Mouse (Mus musculus) CH12.LX (cell line): Measurements from ENCODE around the gene Adamts18. TPM values are rescaled to one million over a fixed set of nuclear protein-coding genes. Genes with fewer than 3 reads are reported as not detected.

ENCODE experiments used
- DNase-seq: peaks from one replicate; pipeline ENCODE4 v3.0.0-alpha.2; 2013; ENCODE audit errors: extremely low read depth
- H3K27ac ChIP-seq: 2 replicates; pipeline ENCODE4 v1.5.1; 2012; ENCODE audit warnings: low read depth, mild to moderate bottlenecking, control low read depth, moderate library complexity; ENCODE audit not compliant: insufficient read depth
- H3K27me3 ChIP-seq: replicated peaks from 2 replicates; pipeline ENCODE3; 2012; ENCODE audit warnings: inconsistent platforms
- H3K36me3 ChIP-seq, 2 experiments: replicated peaks in 1 of 2; 2 replicates each; pipeline versions ENCODE3 to v1.6.1; 2012; ENCODE audit warnings: inconsistent platforms in 1 of 2, low read length in 1 of 2, mild to moderate bottlenecking in 1 of 2, mixed read lengths in 1 of 2, moderate library complexity in 1 of 2; ENCODE audit not compliant: control insufficient read depth in 1 of 2, insufficient read depth in 1 of 2
- H3K4me1 ChIP-seq, 2 experiments: 2 replicates each; pipeline ENCODE4 v1.6.1; 2012; ENCODE audit warnings: inconsistent platforms in 1 of 2, moderate library complexity in 1 of 2; ENCODE audit not compliant: insufficient read depth in 2 of 2, control insufficient read depth in 1 of 2
- H3K4me2 ChIP-seq: 2 replicates; pipeline ENCODE4 v1.6.1; 2012; ENCODE audit warnings: low read depth, mild to moderate bottlenecking, control low read depth; ENCODE audit not compliant: poor library complexity, insufficient read depth, severe bottlenecking
- H3K4me3 ChIP-seq, 3 experiments: fragments of 150-350 bp in 1 of 3; sonication (generic) in 1 of 3; replicated peaks in 1 of 3; 2 replicates each; pipeline versions ENCODE3 to v1.5.1; 2011 to 2012; ENCODE audit warnings: low read depth in 2 of 3, low read length in 2 of 3, mild to moderate bottlenecking in 2 of 3, moderate library complexity in 2 of 3, control low read depth in 1 of 3, improper control_type of control experiment in 1 of 3, inconsistent platforms in 1 of 3, mixed read lengths in 1 of 3; ENCODE audit not compliant: poor library complexity in 1 of 3
- H3K79me2 ChIP-seq: replicated peaks from 2 replicates; pipeline ENCODE4 v1.6.1; 2012; ENCODE audit warnings: mild to moderate bottlenecking, moderate library complexity; ENCODE audit not compliant: control insufficient read depth, poor library complexity, insufficient read depth, severe bottlenecking; ENCODE audit errors: extremely low read depth
- H3K9ac ChIP-seq: 2 replicates; pipeline ENCODE4 v1.6.1; 2012; ENCODE audit warnings: low read depth, mild to moderate bottlenecking, control low read depth, moderate library complexity; ENCODE audit not compliant: insufficient read depth
- H3K9me3 ChIP-seq: replicated peaks from 2 replicates; pipeline ENCODE3; 2012; ENCODE audit warnings: low read length, inconsistent platforms, mixed read lengths
- BHLHE40 ChIP-seq: IDR thresholded peaks from 2 replicates; pipeline ENCODE4 v1.6.1; 2011; ENCODE audit warnings: mild to moderate bottlenecking, low read depth, low read length, improper control_type of control experiment
- CHD2 ChIP-seq: IDR thresholded peaks from 2 replicates; pipeline ENCODE4 v1.6.1; 2011; ENCODE audit warnings: low read length, improper control_type of control experiment
- ETS1 ChIP-seq: conservative IDR thresholded peaks from 2 replicates; pipeline ENCODE4 v1.6.1; 2012; ENCODE audit warnings: low read depth, mild to moderate bottlenecking, inconsistent platforms, low read length, improper control_type of control experiment, moderate library complexity
- GABPA ChIP-seq: IDR thresholded peaks from 2 replicates; pipeline ENCODE4 v1.6.1; 2012; ENCODE audit warnings: low read depth, low read length, improper control_type of control experiment, inconsistent platforms; ENCODE audit not compliant: insufficient replicate concordance
- HCFC1 ChIP-seq: IDR thresholded peaks from 2 replicates; pipeline ENCODE4 v1.6.1; 2012; ENCODE audit warnings: low read depth, mild to moderate bottlenecking, inconsistent platforms, low read length, improper control_type of control experiment
- JUND ChIP-seq: conservative IDR thresholded peaks from 2 replicates; pipeline ENCODE4 v1.6.1; 2011; ENCODE audit warnings: low read depth, low read length, improper control_type of control experiment
- KAT2A ChIP-seq: IDR thresholded peaks from 2 replicates; pipeline ENCODE4 v1.6.1; 2012; ENCODE audit warnings: low read length, improper control_type of control experiment, inconsistent platforms; ENCODE audit not compliant: insufficient replicate concordance
- MAFK ChIP-seq: IDR thresholded peaks from 2 replicates; pipeline ENCODE4 v1.6.1; 2011; ENCODE audit warnings: low read length, improper control_type of control experiment; ENCODE audit not compliant: insufficient replicate concordance
- MAZ ChIP-seq: IDR thresholded peaks from 2 replicates; pipeline ENCODE4 v1.6.1; 2012; ENCODE audit warnings: low read depth, mild to moderate bottlenecking, inconsistent platforms, low read length, improper control_type of control experiment, moderate library complexity
- MEF2A ChIP-seq: IDR thresholded peaks from 2 replicates; pipeline ENCODE4 v1.6.1; 2014; ENCODE audit warnings: low read depth, mild to moderate bottlenecking, inconsistent platforms, low read length, improper control_type of control experiment, borderline replicate concordance
- NELFE ChIP-seq: IDR thresholded peaks from 2 replicates; pipeline ENCODE4 v1.6.1; 2011; ENCODE audit warnings: low read depth, low read length, improper control_type of control experiment
- POLR2A ChIP-seq: IDR thresholded peaks from 2 replicates; pipeline ENCODE4 v1.6.1; 2011; ENCODE audit warnings: low read depth, mild to moderate bottlenecking, improper control_type of control experiment, low read length
- POLR2AphosphoS2 ChIP-seq: IDR thresholded peaks from 2 replicates; pipeline ENCODE4 v1.6.1; 2011; ENCODE audit warnings: low read depth, low read length, improper control_type of control experiment
- RAD21 ChIP-seq: IDR thresholded peaks from 2 replicates; pipeline ENCODE4 v1.6.1; 2011; ENCODE audit warnings: low read depth, mild to moderate bottlenecking, low read length, improper control_type of control experiment, moderate library complexity
- RCOR1 ChIP-seq: conservative IDR thresholded peaks from 2 replicates; pipeline ENCODE4 v1.6.1; 2012; ENCODE audit warnings: low read depth, mild to moderate bottlenecking, inconsistent platforms, low read length, improper control_type of control experiment
- SMC3 ChIP-seq: IDR thresholded peaks from 2 replicates; pipeline ENCODE4 v1.6.1; 2011; ENCODE audit warnings: low read depth, low read length, improper control_type of control experiment
- TBP ChIP-seq: conservative IDR thresholded peaks from 2 replicates; pipeline ENCODE4 v1.6.1; 2011; ENCODE audit warnings: low read depth, low read length, improper control_type of control experiment
- TCF12 ChIP-seq: IDR thresholded peaks from 2 replicates; pipeline ENCODE4 v1.6.1; 2014; ENCODE audit warnings: low read depth, mild to moderate bottlenecking, inconsistent platforms, low read length, improper control_type of control experiment
- UBTF ChIP-seq: IDR thresholded peaks from 2 replicates; pipeline ENCODE4 v1.6.1; 2012; ENCODE audit warnings: low read depth, mild to moderate bottlenecking, inconsistent platforms, low read length, improper control_type of control experiment, moderate library complexity
- USF1 ChIP-seq: IDR thresholded peaks from 2 replicates; pipeline ENCODE4 v1.6.1; 2014; ENCODE audit warnings: low read depth, mild to moderate bottlenecking, inconsistent platforms, low read length, improper control_type of control experiment
- USF2 ChIP-seq: conservative IDR thresholded peaks from 2 replicates; pipeline ENCODE4 v1.6.1; 2011; ENCODE audit warnings: low read depth, low read length, improper control_type of control experiment
- ZC3H11A ChIP-seq: IDR thresholded peaks from 2 replicates; pipeline ENCODE4 v1.6.1; 2012; ENCODE audit warnings: low read depth, mild to moderate bottlenecking, inconsistent platforms, low read length, improper control_type of control experiment
- ZMIZ1 ChIP-seq: IDR thresholded peaks from 2 replicates; pipeline ENCODE4 v1.6.1; 2012; ENCODE audit warnings: low read depth, mild to moderate bottlenecking, inconsistent platforms, low read length, improper control_type of control experiment
- dilution Hi-C: fragments of 300-500 bp; cut with MboI; formaldehyde crosslinking; loops from 2 replicates; pipeline ENCODE4 v1.14.3; 2020; ENCODE audit warnings: low sequenced_read_pairs; ENCODE audit not compliant: extremely low pct_unique_long_range_greater_than_20kb, extremely low pct_ligation_motif_present
- in situ Hi-C: fragments of 300-500 bp; cut with MboI; formaldehyde crosslinking; loops from 3 replicates; pipeline ENCODE4 v1.14.3; 2019; ENCODE audit warnings: low sequenced_read_pairs, low pct_ligation_motif_present, low pct_unique_long_range_greater_than_20kb, mixed read lengths
- polyA plus RNA-seq: library from polyadenylated mRNA; unstranded; fragments of >175 nt; gene quantifications from 2 replicates; pipeline ENCODE4 v1.2.1, GENCODE M21; 2012; ENCODE audit warnings: low read depth; ENCODE audit not compliant: insufficient read length
- total RNA-seq, 2 experiments: library from RNA; depleted of rRNA; stranded (reverse); fragments of 300-350 nt in 1 of 2; fragments of >200 nt in 1 of 2; gene quantifications; 2 replicates each; pipeline ENCODE4 v1.2.3; 2012 to 2014

Adamts18 gene
- total and polyA plus RNA-seq, 3 experiments, result not detected

DNA sequence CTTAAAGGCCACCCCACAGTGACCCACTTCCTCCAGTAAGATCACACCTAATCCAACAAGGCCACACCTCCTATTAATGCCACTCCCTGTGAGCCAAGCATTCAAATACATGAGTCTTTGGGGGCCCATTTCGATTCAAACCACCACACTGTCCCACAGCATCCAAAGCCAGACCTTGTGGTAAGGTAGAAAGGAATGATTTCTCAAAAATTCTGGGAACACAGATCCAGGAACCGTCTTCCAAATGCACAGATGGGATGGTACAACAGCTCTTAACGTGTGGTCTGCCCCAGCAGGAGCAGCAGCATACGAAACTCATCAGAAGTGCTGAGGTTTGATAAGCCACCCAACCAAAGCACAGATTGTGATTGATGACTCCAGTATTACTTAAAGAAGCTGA is 18.0 kb upstream of the Adamts18 start:
- H3K36me3 ChIP-seq, result no peaks in the 10 kb centered on the region
- no peak overlapping the region for H3K9ac ChIP-seq
- H3K4me2 ChIP-seq, result no peak overlapping the region
- TF ChIP-seq GABPA (no peak), ZMIZ1 (no peak), ETS1 (no peak), ZC3H11A (no peak), BHLHE40 (no peak), NELFE (no peak), TCF12 (no peak), MAZ (no peak), CHD2 (no peak)
- H3K27ac ChIP-seq, result no peak overlapping the region
- no peaks in the 10 kb centered on the region for H3K4me1 ChIP-seq
- H3K4me3 ChIP-seq, result no peak overlapping the region
- H3K79me2 ChIP-seq, result no peaks in the 10 kb centered on the region
- no peak for DNase-seq
- no peaks in the 10 kb centered on the region for H3K27me3 ChIP-seq
- dilution Hi-C loops (no loop called here), in situ Hi-C loops (no loop called here)
- H3K9me3 ChIP-seq, result peaks cover 67% of the 10 kb centered on the region

GRCm38 (mm10) chr8:113865326-113866093 is 17.0 kb upstream of the Adamts18 start:
- in situ Hi-C loops, result no loop called here
- H3K9me3 ChIP-seq, result peaks cover 75% of the 10 kb centered on the region
- no peaks in the 10 kb centered on the region for H3K4me1 ChIP-seq
- H3K27ac ChIP-seq, result no peak overlapping the region
- TF ChIP-seq MEF2A (no peak), USF2 (no peak), TBP (no peak), HCFC1 (no peak), JUND (no peak), RCOR1 (no peak), KAT2A (no peak), USF1 (no peak), POLR2AphosphoS2 (no peak), GABPA (no peak), UBTF (no peak), RAD21 (no peak), MAFK (no peak), ZMIZ1 (no peak), SMC3 (no peak), POLR2A (no peak), MAZ (no peak), TCF12 (no peak)
- no peak overlapping the region for H3K4me3 ChIP-seq
- no peak for DNase-seq
- H3K4me2 ChIP-seq, result no peak overlapping the region
- no peak overlapping the region for H3K9ac ChIP-seq
- no peaks in the 10 kb centered on the region for H3K36me3 ChIP-seq
- dilution Hi-C loops, result no loop called here
- H3K79me2 ChIP-seq, result no peaks in the 10 kb centered on the region
- H3K27me3 ChIP-seq, result no peaks in the 10 kb centered on the region
